Mouse (Mus musculus) retina, embryonic 14.5 days (tissue): ENCODE data around the gene Hist1h3f.

Source experiments
- DNase-seq: peaks from one replicate; pipeline ENCODE4 v3.0.0-alpha.2; 2015; ENCODE audit warnings: low spot score

Hist1h3f gene

DNA sequence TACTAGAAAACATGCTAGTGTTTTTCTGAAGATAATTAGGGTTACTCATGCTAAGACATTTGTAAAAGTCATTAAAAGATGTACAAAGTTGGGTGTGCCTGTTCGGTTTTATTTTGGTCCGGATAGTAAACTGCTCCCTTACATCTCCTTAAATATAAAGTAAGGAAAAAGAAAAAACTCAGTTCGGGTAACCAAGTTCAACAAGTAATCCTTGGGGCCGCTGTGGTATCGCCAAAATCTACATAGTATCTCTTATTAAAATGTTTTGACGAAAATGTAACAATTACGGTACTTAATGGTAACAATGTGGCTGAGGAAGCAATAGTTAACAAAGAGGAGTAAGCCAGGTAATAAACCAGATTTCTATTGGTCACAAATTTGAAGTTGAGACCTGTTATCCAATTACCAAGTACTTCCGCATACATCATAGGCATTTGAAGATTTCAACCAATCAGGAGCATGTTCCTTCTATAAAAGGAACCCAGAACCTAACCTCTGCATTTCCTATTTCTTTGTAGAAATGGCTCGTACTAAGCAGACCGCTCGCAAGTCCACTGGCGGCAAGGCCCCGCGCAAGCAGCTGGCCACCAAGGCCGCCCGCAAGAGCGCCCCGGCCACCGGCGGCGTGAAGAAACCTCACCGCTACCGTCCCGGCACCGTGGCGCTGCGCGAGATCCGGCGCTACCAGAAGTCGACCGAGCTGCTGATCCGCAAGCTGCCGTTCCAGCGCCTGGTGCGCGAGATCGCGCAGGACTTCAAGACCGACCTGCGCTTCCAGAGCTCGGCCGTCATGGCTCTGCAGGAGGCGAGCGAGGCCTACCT lies at the start of gene Hist1h3f:
Gene Hist1h3f, plus strand, starts transcription at position 88 of the 822 bp plus-strand sequence.
- DNase-seq: peak; percentile 98

DNA sequence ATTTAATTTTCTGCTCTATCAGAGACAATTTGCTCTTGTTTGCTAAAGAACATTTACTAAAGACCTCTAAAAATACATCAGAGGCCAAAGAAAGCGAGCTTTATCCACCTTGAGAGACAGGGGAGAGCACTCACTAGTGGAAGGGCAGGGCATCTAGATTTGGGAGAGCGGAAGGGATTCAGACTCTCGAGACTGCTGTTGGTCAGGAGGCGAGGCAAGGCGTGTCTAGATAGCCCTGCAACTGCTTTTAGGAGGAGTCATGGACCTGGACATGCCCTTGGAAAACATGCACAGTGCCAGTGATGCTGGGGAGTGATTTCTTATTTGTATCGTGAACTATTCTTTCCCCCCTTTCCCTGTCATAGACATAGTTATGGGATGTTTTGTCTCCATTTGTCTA lies 48.3 kb upstream of the Hist1h3f start:
- DNase-seq: no peak

- DNase-seq: peak; percentile 81
These were observed 46.1 kb upstream of the Hist1h3f start for GRCm38 (mm10) chr13:23497656-23498321.

DNA sequence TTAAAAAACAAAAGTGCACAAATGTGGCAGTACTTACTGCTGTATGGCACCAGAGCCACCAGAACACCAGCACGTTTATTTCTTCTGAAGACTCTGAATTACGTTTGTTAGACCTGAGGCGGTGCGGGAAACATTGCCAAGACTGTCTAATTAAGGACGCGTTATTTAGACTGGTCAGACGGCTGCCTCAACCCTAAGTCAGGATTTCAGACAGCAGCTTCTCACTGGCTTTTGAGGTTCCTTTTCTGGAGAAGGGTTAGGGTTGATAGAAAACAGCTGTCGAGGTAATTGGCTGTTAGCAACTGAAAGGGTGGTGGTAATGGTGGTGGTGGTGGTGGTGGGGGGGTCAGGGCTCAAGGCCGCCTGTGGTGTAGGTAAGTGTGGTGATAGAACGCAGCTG lies 45.2 kb upstream of the Hist1h3f start:
- DNase-seq: no peak

DNA sequence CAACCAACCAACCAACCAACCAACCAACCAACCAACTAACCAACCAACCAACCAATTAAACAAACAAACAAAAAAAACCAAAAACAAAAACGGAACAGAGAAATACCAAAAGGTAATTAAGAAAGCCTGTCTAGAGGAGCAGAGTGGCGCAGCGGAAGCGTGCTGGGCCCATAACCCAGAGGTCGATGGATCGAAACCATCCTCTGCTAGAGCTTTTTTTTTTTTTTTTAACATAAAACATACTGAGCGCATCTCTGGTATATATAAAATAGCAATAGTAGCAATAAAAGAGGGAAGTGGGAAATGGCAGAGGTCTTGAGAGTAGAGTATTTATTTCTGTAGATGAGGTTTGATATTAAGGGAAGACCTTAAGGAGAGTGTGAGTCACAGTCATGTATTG lies 43.9 kb upstream of the Hist1h3f start:
- no peak for DNase-seq

GRCm38 (mm10) chr13:23500424-23501200 lies 43.2 kb upstream of the Hist1h3f start:
- DNase-seq: peak; percentile 87

GRCm38 (mm10) chr13:23501511-23501910 lies 42.3 kb upstream of the Hist1h3f start:
- DNase-seq: no peak

DNA sequence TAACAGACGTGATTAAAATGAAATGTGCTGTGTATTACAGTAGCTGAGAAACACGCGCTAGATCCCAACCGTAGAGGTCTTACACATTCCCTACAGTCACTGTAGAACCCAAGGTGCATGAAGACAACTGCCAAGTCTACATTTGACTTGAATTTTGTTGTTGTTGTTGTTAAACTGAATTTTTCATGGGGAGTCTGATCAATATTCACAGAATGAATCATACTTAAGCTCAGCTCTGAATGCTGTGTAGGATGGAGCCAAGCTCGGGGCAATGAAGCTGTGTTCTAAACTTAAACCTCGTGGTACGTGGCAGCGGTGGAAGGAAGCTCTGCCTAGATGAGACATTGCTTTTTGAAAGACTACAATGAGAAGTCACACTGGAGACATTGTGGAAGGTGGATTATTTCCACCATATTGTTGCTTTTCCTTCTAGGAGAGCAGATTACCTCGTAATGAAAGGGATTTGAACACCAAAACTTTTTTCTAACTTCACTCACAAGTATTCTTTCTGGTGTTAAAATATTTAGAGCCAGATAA lies 41.8 kb upstream of the Hist1h3f start:
- DNase-seq: no peak

DNA sequence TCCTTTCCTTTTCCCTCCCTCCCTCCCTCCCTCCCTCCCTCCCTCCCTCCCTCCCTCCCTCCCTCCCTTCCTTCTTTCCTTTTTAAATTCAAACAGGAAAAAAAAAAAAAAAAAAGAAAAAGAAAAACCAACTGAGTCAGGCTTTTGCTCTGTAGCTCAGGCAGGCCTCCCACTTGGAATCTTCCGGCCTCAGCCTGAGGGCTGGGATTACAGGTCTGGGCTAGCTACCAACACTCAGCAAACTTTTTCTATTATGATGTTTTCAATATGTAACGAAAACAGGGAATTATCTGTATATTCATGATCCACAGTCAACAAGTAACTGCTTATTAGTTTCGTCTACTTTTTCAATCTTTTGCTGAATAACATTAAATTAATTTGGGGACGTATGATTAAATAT lies 40.9 kb upstream of the Hist1h3f start:
- DNase-seq: no peak

DNA sequence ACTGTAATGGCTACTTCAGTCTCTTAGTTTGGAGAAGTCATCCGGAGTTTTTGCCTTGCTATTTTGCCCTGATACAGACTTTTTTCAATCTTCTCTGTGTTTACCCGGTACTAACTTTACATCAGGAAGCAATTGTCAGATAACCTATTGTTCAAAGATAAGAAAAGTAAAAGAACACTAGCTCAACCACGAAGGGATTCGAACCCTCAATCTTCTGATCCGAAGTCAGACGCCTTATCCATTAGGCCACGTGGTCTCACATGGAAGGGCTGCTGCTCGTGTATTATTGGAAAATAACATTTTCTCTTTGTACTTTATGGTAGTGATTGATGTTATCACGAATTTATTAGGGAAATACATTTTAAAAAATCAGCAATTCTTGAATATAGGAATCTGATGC lies 40.1 kb upstream of the Hist1h3f start:
- peak; percentile 88 for DNase-seq

- no peak for DNase-seq
These were observed 38.0 kb upstream of the Hist1h3f start for GRCm38 (mm10) chr13:23505662-23506345.

DNA sequence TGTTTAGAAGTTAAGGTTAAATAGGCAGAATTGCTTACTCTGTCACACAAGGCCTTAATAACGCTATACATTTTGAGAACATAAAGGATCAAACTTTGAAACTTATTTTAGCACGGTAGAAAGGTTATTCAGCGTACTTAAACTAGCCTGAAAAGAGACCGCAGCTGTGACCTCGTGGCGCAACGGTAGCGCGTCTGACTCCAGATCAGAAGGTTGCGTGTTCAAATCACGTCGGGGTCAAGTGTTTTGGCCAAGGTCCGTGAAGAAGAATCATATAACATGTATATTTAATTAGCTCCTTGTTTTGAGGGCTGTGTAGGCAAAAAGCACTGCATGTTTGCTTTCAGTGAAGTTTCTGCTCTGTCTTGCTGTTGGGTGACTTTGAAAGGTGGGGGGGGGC lies 37.5 kb upstream of the Hist1h3f start:
- peak; percentile 80 for DNase-seq

DNA sequence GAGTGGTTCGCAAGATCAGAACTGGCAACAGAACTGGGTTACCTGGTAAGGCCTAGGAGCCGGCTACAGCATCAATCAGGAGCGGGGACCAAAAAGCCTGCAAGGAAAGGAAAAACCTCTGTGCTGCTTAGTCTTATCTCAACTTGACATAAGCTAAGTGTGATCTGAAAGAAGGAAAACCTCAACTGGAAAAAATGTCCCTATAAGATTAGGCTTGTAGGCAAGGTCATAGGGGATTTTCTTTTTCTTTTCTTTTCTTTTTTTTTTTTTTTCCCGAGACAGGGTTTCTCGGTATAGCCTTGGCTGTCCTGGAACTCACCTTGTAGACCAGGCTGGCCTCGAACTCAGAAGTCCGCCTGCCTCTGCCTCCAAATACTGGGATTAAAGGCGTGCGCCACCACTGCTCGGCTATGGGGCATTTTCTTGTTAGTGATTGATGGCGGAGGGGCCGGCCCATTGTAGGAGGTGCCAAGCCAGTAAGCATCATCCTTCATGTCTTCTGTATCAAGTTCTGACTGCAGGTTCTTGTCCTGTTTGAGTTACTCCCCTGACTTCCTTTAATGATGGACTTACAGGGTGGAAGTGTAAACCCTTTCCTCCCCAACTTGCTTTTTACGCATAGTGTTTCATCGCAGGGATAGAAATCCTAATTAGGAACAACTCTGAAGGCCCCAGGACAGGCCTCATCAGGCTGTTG lies 36.9 kb upstream of the Hist1h3f start:
- DNase-seq: no peak

DNA sequence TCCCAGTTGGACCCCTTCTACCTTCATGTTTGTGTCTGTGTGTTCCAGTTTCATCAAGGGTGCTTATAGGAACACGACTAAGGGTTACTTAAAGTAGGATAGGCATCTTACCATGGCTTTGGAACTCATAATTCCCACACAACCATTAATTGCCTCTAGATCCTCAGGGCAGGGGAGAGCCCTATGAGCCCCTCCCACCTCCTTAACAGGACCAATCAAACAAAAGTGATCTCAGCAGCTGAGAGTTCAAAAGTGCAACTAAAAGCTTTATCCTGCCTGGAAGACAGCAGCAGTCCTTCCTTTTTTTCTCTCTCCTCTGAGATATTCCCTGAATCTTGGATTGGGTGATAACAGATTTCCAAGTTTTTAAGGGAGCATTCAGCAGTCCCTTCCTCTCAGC lies 33.7 kb upstream of the Hist1h3f start:
- DNase-seq: no peak

DNA sequence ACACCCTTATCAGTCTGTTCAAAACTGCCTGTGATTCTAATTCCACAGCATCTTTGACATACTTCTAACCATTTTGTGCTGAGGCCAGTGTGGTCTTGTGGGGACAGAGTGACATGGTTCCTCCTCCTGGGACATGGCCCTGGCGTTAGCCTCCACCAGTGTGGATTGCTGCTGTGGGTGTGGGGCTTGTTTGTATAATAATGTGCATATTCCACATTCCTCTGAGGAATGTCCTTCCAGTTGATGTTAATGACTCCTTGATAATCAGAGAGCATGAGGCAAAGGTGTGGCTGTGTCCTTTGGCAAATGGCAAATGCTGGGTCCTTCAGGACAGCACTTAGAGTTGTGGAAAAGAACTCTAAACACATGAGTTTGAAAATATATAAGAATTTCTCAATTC lies 30.3 kb upstream of the Hist1h3f start:
- DNase-seq: no peak

GRCm38 (mm10) chr13:23515281-23515680 lies 28.6 kb upstream of the Hist1h3f start:
- no peak for DNase-seq

GRCm38 (mm10) chr13:23515826-23516620 lies 27.8 kb upstream of the Hist1h3f start:
- DNase-seq: no peak

GRCm38 (mm10) chr13:23516822-23517602 lies 26.8 kb upstream of the Hist1h3f start:
- peak; percentile 96 for DNase-seq

DNA sequence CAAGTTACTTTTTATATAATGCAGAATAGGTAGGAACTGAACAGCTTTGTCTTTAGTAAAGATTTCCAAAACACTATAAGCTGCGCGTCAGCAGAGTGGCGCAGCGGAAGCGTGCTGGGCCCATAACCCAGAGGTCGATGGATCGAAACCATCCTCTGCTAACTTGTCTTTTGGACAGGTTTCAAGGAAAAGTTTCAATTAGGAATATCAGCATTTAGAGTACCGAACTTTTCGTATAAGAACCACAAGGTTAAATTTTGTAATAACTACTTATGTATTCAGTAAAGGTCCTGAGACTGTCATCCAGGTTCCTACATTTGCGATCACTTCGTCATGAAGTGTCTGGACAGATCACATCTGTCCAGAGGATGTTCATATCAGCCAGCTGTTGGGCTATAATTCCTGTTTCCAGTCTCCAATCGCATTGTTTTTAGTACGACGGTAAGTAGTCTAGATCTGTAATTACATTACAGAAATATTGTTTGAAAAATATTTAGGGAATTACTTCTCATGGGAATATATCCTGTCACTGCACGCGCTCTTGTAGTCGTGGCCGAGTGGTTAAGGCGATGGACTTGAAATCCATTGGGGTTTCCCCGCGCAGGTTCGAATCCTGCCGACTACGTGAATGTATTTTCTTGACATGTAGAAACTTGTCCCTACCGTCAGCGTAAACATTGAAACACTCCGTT lies 26.1 kb upstream of the Hist1h3f start:
- peak; percentile 91 for DNase-seq
